ENCODE assay signal across 7 mouse cellular contexts in genomic region chr8:10898562-10899527, GRCm38 (mm10).
A peak's percentile ranks its signal among the peaks of the same experiment; 100 is the strongest.
DNase-seq lines count a peak whose midpoint lies in the region; ATAC-seq and TF ChIP-seq lines count a peak whose summit lies in the region.

No protein-coding gene starts in this region.

- peak; percentile 62; the same call in 1 of the 2 replicates for ATAC-seq in lung, embryonic 15.5 days (ENCODE audit: borderline replicate concordance, extremely low read depth, low FRiP score, low TSS enrichment)
- peak; percentile 42; the same call in 1 of the 2 replicates for ATAC-seq in forebrain, postnatal 0 days
- ATAC-seq in midbrain, embryonic 15.5 days (replicated peaks): no peak

- H3K9ac ChIP-seq in lung, embryonic 15.5 days: no peak overlapping the region
- no peak overlapping the region for H3K9ac ChIP-seq in forebrain, postnatal 0 days
- no peak overlapping the region for H3K9ac ChIP-seq in midbrain, embryonic 15.5 days

- no peaks in the 10 kb centered on the region for H3K9me3 ChIP-seq in lung, embryonic 15.5 days
- no peaks in the 10 kb centered on the region for H3K9me3 ChIP-seq in forebrain, postnatal 0 days (ENCODE audit: low read length)
- H3K9me3 ChIP-seq in midbrain, embryonic 15.5 days: no peaks in the 10 kb centered on the region

- 25% methylated on average over 16 of the region's 16 CpGs for WGBS in lung, embryonic 15.5 days
- 25% methylated on average over 16 of the region's 16 CpGs for WGBS in forebrain, postnatal 0 days
- 19% methylated on average over 16 of the region's 16 CpGs for WGBS in midbrain, embryonic 15.5 days

- no peak for TF ChIP-seq CTCF in forebrain, postnatal 0 days (IDR thresholded peaks at IDR 0.05; ENCODE audit: low read depth)

- no peak for DNase-seq in lung, adult 18-20 months
- DNase-seq in forebrain, postnatal 0 days: no peak
- DNase-seq in layer of hippocampus, adult 9-11 months: peak; percentile 74
- DNase-seq in thymus, postnatal 0 days (ENCODE audit: low spot score): no peak
- no peak for DNase-seq in frontal cortex, postnatal 36 days (ENCODE audit: low spot score in 2 of 2)

- H3K27me3 ChIP-seq in lung, embryonic 15.5 days: peaks cover 22% of the 10 kb centered on the region
- H3K27me3 ChIP-seq in forebrain, postnatal 0 days (ENCODE audit: insufficient read depth, low read length): no peaks in the 10 kb centered on the region
- no peaks in the 10 kb centered on the region for H3K27me3 ChIP-seq in midbrain, embryonic 15.5 days (replicated peaks)

- H3K4me2 ChIP-seq in lung, embryonic 15.5 days: peak overlapping the region; percentile 42; the same call in 1 of the 2 replicates
- H3K4me2 ChIP-seq in forebrain, postnatal 0 days (ENCODE audit: low read depth): peak overlapping the region; percentile 37
- H3K4me2 ChIP-seq in midbrain, embryonic 15.5 days: peak overlapping the region; percentile 40

- H3K4me1 ChIP-seq in lung, embryonic 15.5 days: peaks cover 12% of the 10 kb centered on the region
- H3K4me1 ChIP-seq in forebrain, postnatal 0 days (ENCODE audit: insufficient read depth): peaks cover 9% of the 10 kb centered on the region
- H3K4me1 ChIP-seq in midbrain, embryonic 15.5 days: peaks cover 35% of the 10 kb centered on the region

- H3K36me3 ChIP-seq in lung, embryonic 15.5 days: no peaks in the 10 kb centered on the region
- no peaks in the 10 kb centered on the region for H3K36me3 ChIP-seq in forebrain, postnatal 0 days (ENCODE audit: insufficient read depth)
- no peaks in the 10 kb centered on the region for H3K36me3 ChIP-seq in midbrain, embryonic 15.5 days (replicated peaks)

- no peak overlapping the region for H3K4me3 ChIP-seq in lung, embryonic 15.5 days
- H3K4me3 ChIP-seq in forebrain, postnatal 0 days (ENCODE audit: low read depth, low read length): no peak overlapping the region
- no peak overlapping the region for H3K4me3 ChIP-seq in midbrain, embryonic 15.5 days

- peak overlapping the region; percentile 43 for H3K27ac ChIP-seq in lung, embryonic 15.5 days
- H3K27ac ChIP-seq in forebrain, postnatal 0 days (ENCODE audit: low read depth, low read length): no peak overlapping the region
- 0 out of 2 replicates have a peak overlapping the region, but pooled peaks have one; percentile 1 for H3K27ac ChIP-seq in midbrain, embryonic 15.5 days
